Mouse (Mus musculus): ENCODE measurements around the gene 9930022D16Rik. TPM values are rescaled to one million over a fixed set of nuclear protein-coding genes. Genes with fewer than 3 reads are reported as not detected.
A peak's percentile ranks its signal among the peaks of the same experiment; 100 is the strongest.

Gene 9930022D16Rik
- total RNA-seq, 2 experiments from 2014 or later = not detected

DNA sequence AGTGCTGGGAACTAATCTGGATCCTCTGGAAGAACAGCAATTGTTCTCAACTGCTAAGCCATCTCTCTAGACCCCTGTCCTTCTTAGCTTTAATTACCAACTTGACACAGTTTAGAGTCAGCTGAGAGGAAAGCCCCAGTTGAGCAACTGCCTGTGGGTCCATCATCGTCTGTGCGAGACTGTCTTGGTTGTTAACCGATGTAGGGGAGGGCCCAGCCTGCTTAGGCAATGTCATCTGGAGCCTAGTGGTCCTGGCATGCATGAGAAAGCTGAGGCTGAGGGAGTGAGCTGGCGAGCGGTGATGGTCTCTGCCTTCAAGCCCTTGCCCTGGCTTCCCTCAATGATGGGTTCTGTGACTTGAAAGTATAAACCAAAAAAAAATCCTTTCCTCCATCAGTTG lies 1.1 kb downstream of the 9930022D16Rik start:
- no peak for ATAC-seq (replicated peaks; ENCODE audit: low FRiP score, poor library complexity, severe bottlenecking)

DNA sequence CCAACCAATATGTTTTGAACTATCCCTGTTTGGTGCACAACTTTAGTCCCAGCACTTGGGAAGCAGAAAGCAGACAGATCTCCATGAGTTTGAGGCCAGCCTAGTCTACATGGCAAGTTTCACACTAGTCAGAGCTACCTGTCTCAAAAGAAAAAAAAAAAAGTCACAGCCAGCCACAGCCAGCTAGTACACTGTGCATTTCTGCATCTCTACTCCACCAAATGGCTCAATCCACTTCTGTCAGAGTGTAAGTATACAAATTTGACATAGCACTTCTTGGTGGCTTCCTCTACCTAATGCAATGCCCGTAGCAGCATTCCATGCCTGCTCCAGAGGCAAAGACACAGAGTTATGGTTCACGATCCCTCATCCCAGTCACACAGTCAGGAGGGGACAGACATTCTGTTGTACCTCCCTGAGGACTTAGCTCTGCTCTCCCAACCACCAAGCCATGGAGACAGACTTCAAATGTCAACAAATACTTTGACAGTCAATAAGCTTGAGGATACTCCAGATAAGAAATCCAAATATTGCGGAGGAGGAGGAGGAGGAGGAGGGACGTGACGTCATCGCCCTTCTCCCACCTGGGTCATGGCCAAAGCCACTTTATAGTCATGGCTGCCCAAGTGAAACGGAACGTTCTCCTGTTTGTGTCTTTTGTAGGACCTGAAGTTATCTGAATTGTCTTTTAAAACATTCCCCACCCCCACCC lies 3.1 kb downstream of the 9930022D16Rik start:
- no peak for ATAC-seq (replicated peaks; ENCODE audit: low FRiP score, poor library complexity, severe bottlenecking)

DNA sequence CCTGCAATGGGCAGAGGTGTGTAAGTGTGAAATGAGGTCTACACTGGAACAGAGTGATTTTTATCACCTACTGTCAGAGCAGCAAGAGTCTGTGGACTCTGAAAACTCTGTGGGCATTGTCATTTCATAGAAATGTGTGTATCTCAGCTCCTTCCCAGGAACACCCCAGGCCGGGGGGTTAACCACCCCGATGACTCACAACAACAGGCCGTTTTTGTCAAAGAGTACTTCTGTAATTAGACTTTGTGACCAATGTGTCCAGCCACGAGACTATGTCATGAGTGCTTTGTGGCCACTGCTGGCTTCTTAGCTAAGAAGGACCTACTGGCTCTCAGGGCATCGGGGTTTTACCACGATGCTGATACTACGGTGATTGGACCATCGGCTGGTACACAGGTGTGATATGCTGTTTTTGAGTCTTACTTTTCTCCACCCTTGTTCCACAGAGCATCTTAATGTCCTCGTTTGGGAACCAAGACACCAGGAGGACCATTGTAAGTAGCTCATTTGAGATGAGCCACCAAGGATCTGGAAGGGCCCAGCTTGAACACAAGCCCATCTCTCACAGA lies 3.8 kb downstream of the 9930022D16Rik start:
- no peak for ATAC-seq (replicated peaks; ENCODE audit: low FRiP score, poor library complexity, severe bottlenecking)

DNA sequence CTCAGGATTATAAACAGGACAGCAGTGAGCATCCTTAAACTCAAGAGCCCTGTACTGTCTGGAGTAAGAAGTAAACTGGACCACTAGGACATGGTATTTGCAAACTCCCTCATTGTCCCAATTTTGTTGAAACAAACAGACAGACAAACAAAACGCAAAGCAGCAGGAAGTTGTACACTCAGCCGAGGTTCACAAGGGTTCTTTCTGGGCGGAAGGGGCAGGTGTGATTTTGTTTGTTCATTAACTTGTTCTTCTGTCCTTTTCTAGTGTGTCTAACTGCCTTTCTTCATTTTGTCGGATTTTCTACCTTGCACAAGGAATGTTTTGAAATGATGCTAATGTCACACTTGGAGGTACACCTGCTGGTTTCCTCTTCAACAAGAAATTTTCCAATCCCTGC lies 5.7 kb downstream of the 9930022D16Rik start:
- ATAC-seq (replicated peaks; ENCODE audit: low FRiP score, poor library complexity, severe bottlenecking) = no peak

DNA sequence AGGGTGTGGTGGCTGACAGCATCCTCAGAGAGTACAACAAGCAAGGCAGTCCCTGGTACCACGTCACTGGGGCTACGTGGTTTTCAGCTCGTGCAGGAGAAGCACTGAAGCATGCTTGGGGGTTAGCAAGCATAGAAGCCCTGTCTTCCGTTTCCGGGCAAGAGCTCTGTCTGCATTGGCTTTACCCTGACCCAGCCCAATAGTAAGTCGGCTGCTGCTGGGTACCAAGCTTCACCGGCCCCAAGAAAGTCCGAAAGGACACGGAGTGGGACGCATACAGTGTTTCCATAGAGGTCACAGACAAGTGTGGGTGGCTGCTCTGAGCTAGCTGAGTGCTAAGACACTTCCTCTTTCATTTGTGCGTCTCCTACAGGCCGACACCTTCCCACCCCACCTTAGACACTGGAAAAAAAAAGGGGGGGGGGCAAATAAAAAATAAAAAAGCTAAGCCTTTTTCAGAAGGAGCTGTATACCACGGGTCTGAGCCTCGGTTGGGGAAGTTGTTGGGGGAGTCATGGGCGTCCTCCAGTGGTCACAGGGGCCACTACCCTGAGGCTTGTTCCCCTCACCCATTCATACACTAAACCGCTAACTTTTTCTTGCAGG lies 6.3 kb downstream of the 9930022D16Rik start:
- ATAC-seq (replicated peaks; ENCODE audit: low FRiP score, poor library complexity, severe bottlenecking) = no peak

- no peak for ATAC-seq (replicated peaks; ENCODE audit: low FRiP score, poor library complexity, severe bottlenecking)
These were observed 6.8 kb downstream of the 9930022D16Rik start for GRCm38 (mm10) chr11:109420567-109420962.

- no peak for ATAC-seq (replicated peaks; ENCODE audit: low FRiP score, poor library complexity, severe bottlenecking)
These were observed 7.5 kb downstream of the 9930022D16Rik start for GRCm38 (mm10) chr11:109421205-109421604.

DNA sequence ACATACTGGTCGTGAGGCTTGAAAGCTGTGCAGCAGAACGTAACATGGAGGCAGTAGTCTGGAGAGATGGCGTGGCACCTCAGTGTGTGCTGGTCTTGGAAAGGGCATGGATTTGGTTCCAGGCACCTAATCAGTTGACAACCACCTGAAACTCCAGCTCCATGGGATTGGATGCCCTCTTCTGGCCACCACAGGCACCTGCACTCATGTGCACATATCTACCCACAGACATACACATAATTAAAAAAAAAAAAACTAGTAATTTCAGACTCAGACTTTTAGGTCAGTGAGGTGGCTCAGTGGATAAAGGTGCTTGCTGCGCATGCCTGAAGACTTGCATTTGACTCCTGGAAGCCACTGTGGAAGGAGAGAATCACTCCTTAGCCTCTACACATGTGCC lies 8.5 kb downstream of the 9930022D16Rik start:
- ATAC-seq (replicated peaks; ENCODE audit: low FRiP score, poor library complexity, severe bottlenecking) = no peak

DNA sequence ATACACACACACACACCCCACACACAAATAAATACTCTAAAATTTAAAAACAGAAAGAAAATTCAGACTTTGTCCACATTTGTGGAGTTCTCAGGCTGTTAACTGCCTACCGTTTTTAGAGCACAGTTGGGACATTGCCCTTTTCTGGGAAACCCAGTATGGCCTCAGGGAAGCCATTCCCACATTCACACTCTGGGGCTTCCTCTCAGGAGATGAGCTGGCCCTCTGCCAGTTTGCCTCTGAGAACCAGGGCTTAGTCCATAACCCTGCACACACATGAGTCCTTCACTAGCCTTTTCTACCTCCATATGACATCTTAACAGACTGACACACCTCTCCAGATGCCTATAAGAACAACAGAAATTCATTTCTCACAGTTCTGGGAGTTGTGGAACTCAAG lies 9.6 kb downstream of the 9930022D16Rik start:
- ATAC-seq (replicated peaks; ENCODE audit: low FRiP score, poor library complexity, severe bottlenecking) = no peak

GRCm38 (mm10) chr11:109425392-109426271 lies 11.9 kb downstream of the 9930022D16Rik start, which contains the start of gene Amz2:
Gene Amz2 (plus strand): TSS chr11:109425946.
- peak; percentile 91 for ATAC-seq (replicated peaks; ENCODE audit: low FRiP score, poor library complexity, severe bottlenecking)

DNA sequence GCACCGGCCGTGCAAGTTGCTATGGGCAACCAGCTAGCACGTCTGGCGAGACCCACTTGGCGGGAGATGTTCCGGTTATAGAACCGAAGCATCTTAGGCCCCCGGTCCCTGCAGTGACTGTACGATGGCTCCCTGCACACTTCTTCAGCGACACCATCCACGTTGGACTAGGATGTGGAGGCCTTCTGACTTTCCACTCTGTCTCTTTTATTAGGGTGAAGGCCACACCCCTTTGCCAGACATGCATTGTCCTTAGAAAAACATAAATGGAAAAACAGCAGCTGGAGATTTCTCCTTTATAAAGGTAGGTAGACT lies 12.5 kb downstream of the 9930022D16Rik start:
- ATAC-seq (replicated peaks; ENCODE audit: low FRiP score, poor library complexity, severe bottlenecking) = no peak

DNA sequence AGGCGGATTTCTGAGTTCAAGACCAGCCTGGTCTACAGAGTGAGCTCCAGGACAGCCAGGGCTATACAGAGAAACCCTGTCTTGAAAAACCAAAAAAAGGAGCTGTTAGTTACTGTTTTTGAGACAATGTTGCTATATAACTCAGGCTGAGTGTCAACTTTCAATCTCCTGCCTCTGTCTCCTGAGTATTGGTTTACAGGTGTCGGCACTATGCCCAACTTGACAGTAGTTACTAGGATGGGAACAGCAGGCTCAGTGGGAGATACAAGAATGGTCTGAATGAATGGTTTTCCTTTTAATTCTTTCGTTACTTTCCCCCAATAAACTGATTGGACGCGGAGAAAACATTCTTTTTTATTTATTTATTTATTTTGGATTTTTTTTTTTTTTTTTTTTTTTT lies 13.6 kb downstream of the 9930022D16Rik start:
- ATAC-seq (replicated peaks; ENCODE audit: low FRiP score, poor library complexity, severe bottlenecking) = no peak

GRCm38 (mm10) chr11:109434233-109434798 lies 20.6 kb downstream of the 9930022D16Rik start:
- ATAC-seq (replicated peaks; ENCODE audit: low FRiP score, poor library complexity, severe bottlenecking) = no peak

DNA sequence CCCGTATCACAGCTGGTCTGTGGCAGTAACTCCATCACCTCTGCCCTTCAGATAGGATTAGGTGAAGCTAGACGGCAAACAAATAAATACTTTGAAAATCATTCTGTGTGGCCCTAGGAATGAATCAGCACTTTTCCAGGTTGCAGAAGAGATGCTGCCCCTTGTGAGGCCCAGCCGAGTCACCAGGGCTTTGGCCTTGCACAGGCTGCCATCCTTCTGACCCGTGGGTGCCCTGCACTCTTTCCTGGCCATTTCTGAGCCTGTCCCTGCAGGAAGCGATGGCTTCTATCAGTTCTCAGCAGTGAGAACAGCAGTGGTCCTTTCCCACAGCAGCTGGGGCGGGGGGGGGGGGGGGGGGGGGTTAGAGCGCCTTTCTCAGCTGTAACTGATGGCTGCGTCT lies 23.2 kb downstream of the 9930022D16Rik start:
- ATAC-seq (replicated peaks; ENCODE audit: low FRiP score, poor library complexity, severe bottlenecking) = no peak

DNA sequence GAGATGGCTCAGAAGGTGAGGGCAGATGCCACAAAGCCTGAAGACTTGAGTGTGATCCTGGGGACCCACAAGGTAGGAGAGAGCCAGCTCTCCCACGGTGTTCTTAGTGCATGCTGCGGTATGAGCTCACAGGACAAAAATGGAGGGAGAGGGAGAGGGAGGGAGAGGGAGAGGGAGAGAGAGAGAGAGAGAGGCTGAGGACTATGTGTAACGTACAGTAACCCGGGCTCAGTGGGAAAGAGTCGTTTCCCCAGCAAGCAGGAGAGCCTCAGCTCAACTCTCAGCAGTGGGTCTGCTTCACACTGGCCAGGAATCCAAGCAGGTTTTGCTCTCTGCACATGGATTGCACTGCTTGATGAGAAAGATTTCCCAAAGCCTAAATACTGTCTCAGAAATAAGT lies 25.5 kb downstream of the 9930022D16Rik start:
- no peak for ATAC-seq (replicated peaks; ENCODE audit: low FRiP score, poor library complexity, severe bottlenecking)

DNA sequence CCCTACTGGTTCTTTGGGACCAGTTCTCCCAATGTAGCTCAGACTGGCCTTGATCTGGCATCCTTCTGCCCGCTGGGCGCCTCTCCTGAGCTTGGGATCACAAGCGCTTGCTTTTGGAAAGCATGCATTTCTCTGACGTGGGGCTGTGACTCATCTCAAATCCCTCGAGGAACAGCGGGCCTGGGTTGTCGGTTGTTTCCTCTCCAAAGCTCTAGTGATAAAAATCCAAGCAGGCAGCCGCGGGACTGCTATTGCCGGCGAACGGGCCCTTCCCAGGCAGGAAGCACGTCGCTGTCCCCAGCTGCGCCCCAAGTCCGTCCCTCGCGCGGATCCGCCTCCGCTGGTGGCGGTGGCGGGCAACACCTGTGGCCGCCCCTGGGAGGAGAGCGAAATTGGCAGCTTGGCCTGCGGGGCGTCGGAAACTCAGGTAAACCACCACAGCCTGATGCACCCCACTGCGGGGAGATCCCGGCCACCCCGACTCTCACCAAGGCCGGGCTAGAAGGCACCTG lies 26.2 kb downstream of the 9930022D16Rik start:
- peak; percentile 42; the same call in 1 of the 2 replicates for ATAC-seq (replicated peaks; ENCODE audit: low FRiP score, poor library complexity, severe bottlenecking)

DNA sequence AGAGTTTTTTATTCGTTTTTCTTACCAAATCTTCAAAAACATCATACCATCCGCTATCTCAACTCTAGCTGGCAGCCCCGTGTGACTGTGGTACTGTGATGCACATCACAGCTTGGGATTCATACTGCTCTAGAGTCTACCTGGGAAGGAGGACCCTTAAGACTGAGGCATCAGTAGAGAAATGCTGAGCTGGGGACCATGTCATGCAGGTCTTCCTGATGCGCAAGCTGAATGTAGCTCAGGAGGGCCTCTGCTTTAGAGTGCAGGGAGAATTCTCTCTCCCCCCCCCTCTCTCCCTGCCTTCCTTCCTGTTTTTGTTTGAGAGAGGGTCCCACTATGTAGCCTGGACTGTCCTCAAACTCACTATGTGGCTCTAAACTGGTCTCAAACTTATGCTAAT lies 26.9 kb downstream of the 9930022D16Rik start:
- ATAC-seq (replicated peaks; ENCODE audit: low FRiP score, poor library complexity, severe bottlenecking) = no peak

GRCm38 (mm10) chr11:109441119-109441518 lies 27.4 kb downstream of the 9930022D16Rik start:
- ATAC-seq (replicated peaks; ENCODE audit: low FRiP score, poor library complexity, severe bottlenecking) = peak; percentile 52

GRCm38 (mm10) chr11:109442166-109442730 lies 28.5 kb downstream of the 9930022D16Rik start:
- ATAC-seq (replicated peaks; ENCODE audit: low FRiP score, poor library complexity, severe bottlenecking) = no peak
